11 mouse cellular contexts compared by ENCODE assay signal in genomic region chr4:134580351-134581148, GRCm38 (mm10). TPM values are rescaled to one million over a fixed set of nuclear protein-coding genes. Genes with fewer than 3 reads are reported as not detected.
A peak's percentile ranks its signal among the peaks of the same experiment; 100 is the strongest.
DNase-seq lines count a peak whose midpoint lies in the region; ATAC-seq and TF ChIP-seq lines count a peak whose summit lies in the region.
"Had no signal": no experiment of that assay in that cellular context is flagged by ENCODE, and none has a peak within 500 bp of the region (broad histone marks: within the 10 kb centered on the region; RNA-seq: fewer than 3 reads in every experiment).

No protein-coding gene starts in this region.

- H3K36me3 ChIP-seq in limb, embryonic 15.5 days = no peaks in the 10 kb centered on the region
- no peaks in the 10 kb centered on the region for H3K36me3 ChIP-seq in limb, embryonic 10.5 days
- no peaks in the 10 kb centered on the region for H3K36me3 ChIP-seq in forebrain, postnatal 0 days (ENCODE audit: insufficient read depth)
- H3K36me3 ChIP-seq: lung, embryonic 15.5 days had no signal

- no peaks in the 10 kb centered on the region for H3K9me3 ChIP-seq in limb, embryonic 15.5 days
- no peaks in the 10 kb centered on the region for H3K9me3 ChIP-seq in limb, embryonic 10.5 days (replicated peaks)
- no peaks in the 10 kb centered on the region for H3K9me3 ChIP-seq in forebrain, postnatal 0 days (ENCODE audit: low read length)
- H3K9me3 ChIP-seq: lung, embryonic 15.5 days had no signal

- H3K4me2 ChIP-seq in limb, embryonic 15.5 days = no peak overlapping the region
- H3K4me2 ChIP-seq in forebrain, postnatal 0 days (ENCODE audit: low read depth) = no peak overlapping the region

- 0 out of 2 replicates have a peak overlapping the region, but pooled peaks have one; percentile 2 for H3K9ac ChIP-seq in limb, embryonic 15.5 days
- H3K9ac ChIP-seq in forebrain, postnatal 0 days = no peak overlapping the region
- H3K9ac ChIP-seq: lung, embryonic 15.5 days had no signal

- H3K4me3 ChIP-seq in limb, embryonic 15.5 days = no peak overlapping the region
- H3K4me3 ChIP-seq in limb, embryonic 10.5 days = no peak overlapping the region
- no peak overlapping the region for H3K4me3 ChIP-seq in forebrain, postnatal 0 days (ENCODE audit: low read depth, low read length)
- H3K4me3 ChIP-seq: erythroblast, embryonic 14.5 days; lung, embryonic 15.5 days had no signal

- no peaks in the 10 kb centered on the region for H3K27me3 ChIP-seq in limb, embryonic 15.5 days
- peaks cover 13% of the 10 kb centered on the region; the same call in 1 of the 2 replicates for H3K27me3 ChIP-seq in limb, embryonic 10.5 days (ENCODE audit: low read depth, poor library complexity, severe bottlenecking)
- H3K27me3 ChIP-seq in forebrain, postnatal 0 days (ENCODE audit: insufficient read depth, low read length) = no peaks in the 10 kb centered on the region
- H3K27me3 ChIP-seq: lung, embryonic 15.5 days had no signal

- peaks cover 35% of the 10 kb centered on the region for H3K4me1 ChIP-seq in limb, embryonic 15.5 days
- H3K4me1 ChIP-seq in limb, embryonic 10.5 days = peaks cover 30% of the 10 kb centered on the region
- H3K4me1 ChIP-seq in forebrain, postnatal 0 days (ENCODE audit: insufficient read depth) = peaks cover 22% of the 10 kb centered on the region

- TF ChIP-seq CTCF in forebrain, postnatal 0 days (IDR thresholded peaks at IDR 0.05; ENCODE audit: low read depth) = peak; percentile 20; the same call in 1 of the 2 replicates

- no peak for DNase-seq in limb, embryonic 10.5 days (ENCODE audit: low spot score)
- peak; percentile 90 for DNase-seq in forebrain, postnatal 0 days
- DNase-seq in left cerebral cortex, adult 11 months (ENCODE audit: low spot score) = peak; percentile 72
- peak; percentile 43 for DNase-seq in right cerebral cortex, postnatal 14 days
- no peak for DNase-seq in adrenal gland, postnatal 10 days
- no peak for DNase-seq in lung, postnatal 36 days
- no peak for DNase-seq in ovary, postnatal 36 days (ENCODE audit: low spot score)
- DNase-seq: kidney, adult 9 months had no signal

- WGBS in limb, embryonic 15.5 days = 66% methylated on average over 15 of the region's 15 CpGs
- 75% methylated on average over 15 of the region's 15 CpGs for WGBS in limb, embryonic 10.5 days
- 43% methylated on average over 15 of the region's 15 CpGs for WGBS in forebrain, postnatal 0 days

- no peak overlapping the region for H3K27ac ChIP-seq in limb, embryonic 15.5 days
- H3K27ac ChIP-seq in limb, embryonic 10.5 days = no peak overlapping the region
- H3K27ac ChIP-seq in forebrain, postnatal 0 days (ENCODE audit: low read depth, low read length) = peak overlapping the region; percentile 45; the same call in 1 of the 2 replicates
- H3K27ac ChIP-seq: lung, embryonic 15.5 days had no signal

- no peak for ATAC-seq in limb, embryonic 15.5 days (ENCODE audit: insufficient number of reproducible peaks, low FRiP score, low TSS enrichment, low read depth)
- ATAC-seq in forebrain, postnatal 0 days = peak; percentile 91

RNA-seq across cellular contexts. Expression of gene Selenon, which starts 28.6 kb away (rescaled TPM):
- 17.2 and 21.9 TPM in 2 replicates for polyA plus RNA-seq in limb, embryonic 15.5 days (2015; fragmentation: Nextera tagmentation; extraction: Ambion mirVana)
- polyA plus RNA-seq in limb, embryonic 10.5 days (2016; fragmentation: Nextera tagmentation; extraction: Ambion mirVana) = 10.9 and 13.4 TPM in 2 replicates
- 17.1 and 17.9 TPM in 2 replicates for total RNA-seq in forebrain, postnatal 0 days (2014; rRNA removed)
- 11.8 and 13.4 TPM in 2 replicates for polyA plus RNA-seq in forebrain, postnatal 0 days (2015; fragmentation: Nextera tagmentation; extraction: Ambion mirVana)
- total RNA-seq in adrenal gland, postnatal 10 days (2021) = 10 to 100 TPM; 30.8 to 32.9 TPM

RNA-seq across cellular contexts. Expression of gene Mtfr1l, which starts 45.4 kb away (rescaled TPM):
- polyA plus RNA-seq in limb, embryonic 15.5 days (2015; fragmentation: Nextera tagmentation; extraction: Ambion mirVana) = 105 and 114 TPM in 2 replicates
- 104 and 109 TPM in 2 replicates for polyA plus RNA-seq in limb, embryonic 10.5 days (2016; fragmentation: Nextera tagmentation; extraction: Ambion mirVana)
- 116 and 119 TPM in 2 replicates for total RNA-seq in forebrain, postnatal 0 days (2014; rRNA removed)
- 191 and 194 TPM in 2 replicates for polyA plus RNA-seq in forebrain, postnatal 0 days (2015; fragmentation: Nextera tagmentation; extraction: Ambion mirVana)
- total RNA-seq in adrenal gland, postnatal 10 days (2021) = 100 to 1,000 TPM in 1 of 2 experiments, 10 to 100 TPM in 1; 99.7 to 124 TPM

Comparison
In these comparisons a context has a peak if more than half of its experiments do, and no peak if none do; other contexts are left out.
1. DNase-seq: peak in forebrain, postnatal 0 days (single experiment), left cerebral cortex, adult 11 months (single experiment) and right cerebral cortex, postnatal 14 days (single experiment); none in limb, embryonic 10.5 days (single experiment), adrenal gland, postnatal 10 days (single experiment), lung, postnatal 36 days (single experiment) and ovary, postnatal 36 days (single experiment).